Mouse (Mus musculus) brain, embryonic 14.5 days (tissue): ENCODE results near the gene Nfam1.

Source experiments
- CTCF ChIP-seq: fragments of 200-500 bp; IDR thresholded peaks from 2 replicates; pipeline ENCODE4 v1.5.1; 2012; ENCODE audit warnings: inconsistent platforms, mild to moderate bottlenecking, moderate library complexity, borderline replicate concordance; ENCODE audit not compliant: insufficient read depth, insufficient read length; ENCODE audit errors: extremely low read depth
- POLR2A ChIP-seq: fragments of 200-500 bp; IDR thresholded peaks from 2 replicates; pipeline ENCODE4 v1.6.1; 2012; ENCODE audit warnings: mild to moderate bottlenecking, inconsistent platforms, borderline replicate concordance; ENCODE audit not compliant: poor library complexity, insufficient read depth, insufficient read length, severe bottlenecking; ENCODE audit errors: extremely low read depth

DNA sequence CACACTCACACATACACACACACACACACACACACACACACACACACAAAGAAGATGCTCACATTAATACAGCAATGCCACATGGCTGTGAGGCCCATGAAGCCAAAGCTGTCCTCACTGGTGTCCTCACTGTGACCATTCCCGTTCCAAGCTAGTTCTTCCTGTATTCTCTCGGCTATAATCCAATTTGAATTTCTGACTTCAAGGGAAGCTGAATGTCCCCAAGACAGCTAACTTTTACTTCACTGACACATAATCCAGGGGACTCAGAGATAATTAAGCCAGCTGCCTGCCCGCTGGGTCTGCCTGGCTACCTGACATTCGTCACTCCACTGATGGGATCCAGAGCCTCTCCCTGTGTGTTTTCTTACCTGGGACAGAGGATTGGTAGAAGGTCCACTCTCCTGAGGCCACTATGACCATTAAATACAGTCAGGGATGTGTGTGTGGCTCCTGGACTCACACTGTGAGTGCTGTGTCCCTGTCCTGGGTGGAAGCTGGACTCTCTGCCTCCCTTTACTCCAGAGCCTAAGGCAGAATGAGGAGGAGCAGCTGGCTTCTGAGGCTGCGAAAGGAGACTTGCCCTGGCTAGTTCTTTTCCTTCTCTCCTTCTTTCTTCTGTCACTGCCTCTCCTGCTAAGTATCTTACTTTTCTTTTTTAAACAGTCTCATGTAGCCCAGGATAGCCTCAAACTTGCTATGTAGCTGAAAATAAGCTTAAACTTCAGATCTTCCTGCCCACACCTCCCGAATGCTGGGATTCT is 19.4 kb upstream of the Nfam1 start:
- TF ChIP-seq POLR2A = no peak
- no peak for TF ChIP-seq CTCF
